8 mouse cellular contexts compared by ENCODE assay signal in the genomic region with DNA sequence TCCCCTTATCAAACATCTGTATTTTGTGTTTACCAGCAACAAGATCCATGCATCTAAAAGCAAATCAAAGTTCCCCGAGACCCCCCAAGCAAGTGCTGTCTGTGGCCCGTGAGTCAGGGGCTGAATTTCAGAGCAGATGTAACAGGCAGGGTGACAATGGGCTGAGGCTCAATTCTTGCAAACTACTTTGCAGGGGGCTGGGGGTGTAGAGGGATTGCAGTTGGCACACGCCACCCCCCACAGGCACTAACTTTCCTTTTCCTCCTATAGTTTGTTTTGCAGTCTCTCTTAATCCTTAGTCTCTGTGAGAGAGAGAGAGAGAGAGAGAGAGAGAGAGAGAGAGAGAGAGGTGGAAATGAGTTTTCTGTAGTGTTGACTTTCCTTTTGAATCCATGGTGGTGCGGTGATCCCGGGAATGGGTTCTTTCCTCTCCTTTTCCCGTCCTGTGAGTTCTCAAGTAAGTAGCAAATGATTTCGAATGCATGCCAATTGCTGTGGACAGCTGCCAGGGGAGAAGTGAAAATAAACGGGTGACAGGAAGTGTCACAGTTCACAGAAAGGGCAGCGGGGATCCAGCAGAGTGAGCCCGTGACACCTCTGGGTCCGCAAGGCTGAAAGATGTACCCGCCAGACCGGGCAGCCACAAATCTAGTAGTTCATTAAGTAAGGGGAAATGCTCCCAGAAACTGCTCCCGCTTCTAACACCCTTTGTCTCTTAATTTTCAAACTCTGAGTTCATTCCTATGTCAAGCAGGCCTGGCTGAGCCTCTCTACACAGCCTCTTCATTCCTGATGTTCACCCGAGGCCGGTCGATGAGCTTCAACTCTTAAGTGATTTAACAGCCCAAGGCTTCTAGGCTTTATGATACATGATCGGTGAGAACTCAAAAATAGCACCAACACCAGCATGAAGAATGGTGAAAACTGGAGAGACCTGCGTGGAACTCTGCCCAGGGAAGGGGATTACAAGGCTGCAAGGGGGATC.
DNase-seq lines count a peak whose midpoint lies in the region; ATAC-seq lines count a peak whose summit lies in the region.

No protein-coding gene starts in this region.

- ATAC-seq in hindbrain, embryonic 16.5 days, result no peak
- ATAC-seq in liver, embryonic 11.5 days (replicated peaks; ENCODE audit: low FRiP score), result no peak
- no peak for ATAC-seq in neural tube, embryonic 12.5 days (ENCODE audit: low FRiP score, low read depth)
- no peak for ATAC-seq in cerebellum, adult (ENCODE audit: insufficient number of reproducible peaks, low FRiP score, low TSS enrichment)
- ATAC-seq in erythroblast, adult 5-6 weeks (replicated peaks; ENCODE audit: low FRiP score, poor library complexity, severe bottlenecking), result no peak

- no peak overlapping the region for H3K4me3 ChIP-seq in hindbrain, embryonic 16.5 days (ENCODE audit: low read length)
- no peak overlapping the region for H3K4me3 ChIP-seq in liver, embryonic 11.5 days (ENCODE audit: low read depth, low read length)
- H3K4me3 ChIP-seq in neural tube, embryonic 12.5 days, result 0 out of 2 replicates have a peak overlapping the region, but pooled peaks have one; percentile 4

- no peaks in the 10 kb centered on the region for H3K27me3 ChIP-seq in hindbrain, embryonic 16.5 days (replicated peaks; ENCODE audit: control insufficient read depth, insufficient read depth, low read length)
- peaks cover 6% of the 10 kb centered on the region; the same call in 1 of the 2 replicates for H3K27me3 ChIP-seq in liver, embryonic 11.5 days (replicated peaks; ENCODE audit: control insufficient read depth, insufficient read depth, low read length)
- H3K27me3 ChIP-seq in neural tube, embryonic 12.5 days (replicated peaks), result no peaks in the 10 kb centered on the region

- no peak overlapping the region for H3K9ac ChIP-seq in hindbrain, embryonic 16.5 days (ENCODE audit: low read depth, low read length)
- H3K9ac ChIP-seq in liver, embryonic 11.5 days (ENCODE audit: low read depth, low read length), result no peak overlapping the region
- H3K9ac ChIP-seq in neural tube, embryonic 12.5 days, result no peak overlapping the region

- peaks cover 3% of the 10 kb centered on the region for H3K4me1 ChIP-seq in hindbrain, embryonic 16.5 days (ENCODE audit: control insufficient read depth, insufficient read depth, low read depth, low read length)
- no peaks in the 10 kb centered on the region for H3K4me1 ChIP-seq in liver, embryonic 11.5 days (replicated peaks; ENCODE audit: control insufficient read depth, insufficient read depth, low read length)
- H3K4me1 ChIP-seq in neural tube, embryonic 12.5 days, result peaks cover 11% of the 10 kb centered on the region

- H3K4me2 ChIP-seq in hindbrain, embryonic 16.5 days (ENCODE audit: low read length), result peak overlapping the region; percentile 18; the same call in 1 of the 2 replicates
- peak overlapping the region; percentile 46 for H3K4me2 ChIP-seq in liver, embryonic 11.5 days
- H3K4me2 ChIP-seq in neural tube, embryonic 12.5 days (replicated peaks), result peak overlapping the region; percentile 42

- no peaks in the 10 kb centered on the region for H3K36me3 ChIP-seq in hindbrain, embryonic 16.5 days (ENCODE audit: control insufficient read depth, insufficient read depth, low read length)
- no peaks in the 10 kb centered on the region for H3K36me3 ChIP-seq in liver, embryonic 11.5 days (ENCODE audit: control insufficient read depth, insufficient read depth, low read length)
- H3K36me3 ChIP-seq in neural tube, embryonic 12.5 days, result no peaks in the 10 kb centered on the region

- no peak overlapping the region for H3K27ac ChIP-seq in hindbrain, embryonic 16.5 days (ENCODE audit: low read depth, low read length)
- no peak overlapping the region for H3K27ac ChIP-seq in liver, embryonic 11.5 days (ENCODE audit: low read depth, low read length)
- no peak overlapping the region for H3K27ac ChIP-seq in neural tube, embryonic 12.5 days

- H3K9me3 ChIP-seq in hindbrain, embryonic 16.5 days (ENCODE audit: control insufficient read depth, low read length), result no peaks in the 10 kb centered on the region
- no peaks in the 10 kb centered on the region for H3K9me3 ChIP-seq in liver, embryonic 11.5 days (ENCODE audit: control insufficient read depth, low read length)
- H3K9me3 ChIP-seq in neural tube, embryonic 12.5 days, result no peaks in the 10 kb centered on the region

- DNase-seq in ovary, postnatal 14 days (ENCODE audit: low spot score), result peak; percentile 26
- DNase-seq in ovary, postnatal 10 days (ENCODE audit: low spot score), result no peak
- peak; percentile 13 to 18 for DNase-seq in gastrocnemius, adult 8-10 months (ENCODE audit: low spot score in 2 of 2)
- no peak for DNase-seq in liver, embryonic 11.5 days (ENCODE audit: low spot score)

- WGBS in hindbrain, embryonic 16.5 days, result 16% methylated on average over 19 of the region's 19 CpGs
- 17% methylated on average over 19 of the region's 19 CpGs for WGBS in liver, embryonic 11.5 days
- WGBS in neural tube, embryonic 12.5 days, result 11% methylated on average over 19 of the region's 19 CpGs

Comparison
In these comparisons a context has a peak if more than half of its experiments do, and no peak if none do; other contexts are left out.
1. DNase-seq: peak in ovary, postnatal 14 days (single experiment) and gastrocnemius, adult 8-10 months (2 of 2); none in ovary, postnatal 10 days (single experiment) and liver, embryonic 11.5 days (single experiment).
2. Peak in every context shown above with its lines, with median percentiles within 50 percentile points of each other: H3K4me2 ChIP-seq.